Mouse (Mus musculus) testis, postnatal 10 days (tissue): ENCODE data around the gene Vmn2r51.
"Not testable (repeated sequence)": the region's sequence is repeated elsewhere in the genome, so short reads cannot be mapped to it uniquely, and the experiment has no call there.

Source experiments
- DNase-seq: peaks from one replicate; pipeline ENCODE4 v3.0.0; 2021; ENCODE audit warnings: low spot score

The Vmn2r51 gene

DNA sequence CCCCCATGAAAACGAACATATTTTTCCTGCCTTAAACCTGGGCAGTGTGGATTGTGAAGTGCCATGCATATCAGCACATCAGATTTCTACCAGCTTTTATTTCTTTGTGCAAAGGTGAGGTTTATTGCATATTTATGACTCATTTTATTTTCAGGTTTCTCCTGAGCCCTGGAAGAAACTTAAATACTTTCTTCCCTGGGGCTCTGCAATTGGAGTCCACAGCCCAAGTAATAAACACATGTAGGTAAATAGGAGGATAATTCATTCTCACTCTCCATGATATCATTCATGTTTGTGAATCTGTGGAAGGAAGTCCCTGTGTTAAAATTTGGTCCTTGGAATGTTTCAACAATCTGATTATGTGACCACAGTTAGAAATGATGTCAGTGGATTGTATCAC lies at the start of gene Vmn2r51:
Vmn2r51 (minus strand) TSS at position 101 of the 400 bp plus-strand sequence.
- DNase-seq: not testable (repeated sequence)

DNA sequence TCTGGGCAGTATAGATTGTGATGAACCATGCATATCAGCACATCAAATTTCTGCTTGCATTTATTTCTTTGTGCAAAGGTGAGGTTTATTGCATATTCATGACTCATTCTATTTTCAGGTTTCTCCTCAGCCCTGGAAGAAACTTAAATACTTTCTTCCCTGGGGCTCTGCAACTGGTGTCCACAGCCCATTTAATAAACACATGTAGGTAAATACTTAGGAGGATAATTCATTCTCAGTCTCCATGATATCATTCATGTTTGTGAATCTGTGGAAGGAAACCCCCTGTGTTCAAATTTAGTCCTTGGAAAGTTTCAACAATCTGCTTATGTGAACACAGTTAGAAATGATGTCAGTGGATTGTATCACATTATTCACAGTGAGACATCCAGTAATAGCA lies 52.3 kb downstream of the Vmn2r51 start, which contains the start of gene Vmn2r50:
Vmn2r50 (minus strand) TSS at position 101 of the 400 bp plus-strand sequence.
- not testable (repeated sequence) for DNase-seq
